Mouse (Mus musculus): ENCODE data around the gene Tnfrsf8.

GRCm38 (mm10) chr4:145313966-145314365 lies 998 bp downstream of the Tnfrsf8 start:
- TF ChIP-seq CTCF (IDR thresholded peaks at IDR 0.05) (no peak), POLR2A (IDR thresholded peaks at IDR 0.05; ENCODE audit: insufficient read depth, low read depth, low read length) (no peak), EP300 (IDR thresholded peaks at IDR 0.05; ENCODE audit: insufficient read depth, low read depth, low read length) (no peak)

All from heart, adult 2 months (tissue).